Mouse (Mus musculus): ENCODE results near the gene Tmprss6.

Gene Tmprss6

GRCm38 (mm10) chr15:78422046-78422956 is 46.1 kb downstream of the Tmprss6 start:
- in situ Hi-C loops (cut with MboI; ENCODE audit: low sequenced_read_pairs), result no loop called here

- in situ Hi-C loops (cut with MboI; ENCODE audit: low sequenced_read_pairs), result no loop called here
Measured at GRCm38 (mm10) chr15:78420395-78420794, 48.0 kb downstream of the Tmprss6 start.

GRCm38 (mm10) chr15:78416937-78417336 is 51.5 kb downstream of the Tmprss6 start:
- in situ Hi-C loops (cut with MboI; ENCODE audit: low sequenced_read_pairs), result no loop called here

GRCm38 (mm10) chr15:78414157-78414556 is 54.3 kb downstream of the Tmprss6 start:
- in situ Hi-C loops (cut with MboI; ENCODE audit: low sequenced_read_pairs), result no loop called here

GRCm38 (mm10) chr15:78413719-78414117 is 54.7 kb downstream of the Tmprss6 start:
- in situ Hi-C loops (cut with MboI; ENCODE audit: low sequenced_read_pairs), result no loop called here

GRCm38 (mm10) chr15:78413083-78413718 is 55.2 kb downstream of the Tmprss6 start:
- in situ Hi-C loops (cut with MboI; ENCODE audit: low sequenced_read_pairs), result no loop called here

- in situ Hi-C loops (cut with MboI; ENCODE audit: low sequenced_read_pairs), result no loop called here
Measured at GRCm38 (mm10) chr15:78409570-78410052, 58.8 kb downstream of the Tmprss6 start.

GRCm38 (mm10) chr15:78406293-78406934 is 62.0 kb downstream of the Tmprss6 start, which contains the start of gene Mpst:
TSS of gene Mpst (plus strand) at chr15:78406416.
- in situ Hi-C loops (cut with MboI; ENCODE audit: low sequenced_read_pairs), result no loop called here

- in situ Hi-C loops (cut with MboI; ENCODE audit: low sequenced_read_pairs), result no loop called here
Measured at GRCm38 (mm10) chr15:78405517-78406211, 62.8 kb downstream of the Tmprss6 start, which contains the start of gene Tst. TSS of gene Tst (minus strand) at chr15:78405907.

GRCm38 (mm10) chr15:78405098-78405497 is 63.3 kb downstream of the Tmprss6 start:
- in situ Hi-C loops (cut with MboI; ENCODE audit: low sequenced_read_pairs), result no loop called here

GRCm38 (mm10) chr15:78403896-78404295 is 64.5 kb downstream of the Tmprss6 start:
- in situ Hi-C loops (cut with MboI; ENCODE audit: low sequenced_read_pairs), result no loop called here

GRCm38 (mm10) chr15:78403301-78403741 is 65.1 kb downstream of the Tmprss6 start:
- in situ Hi-C loops (cut with MboI; ENCODE audit: low sequenced_read_pairs), result no loop called here

GRCm38 (mm10) chr15:78402423-78402822 is 66.0 kb downstream of the Tmprss6 start:
- in situ Hi-C loops (cut with MboI; ENCODE audit: low sequenced_read_pairs), result no loop called here

GRCm38 (mm10) chr15:78401921-78402320 is 66.5 kb downstream of the Tmprss6 start:
- in situ Hi-C loops (cut with MboI; ENCODE audit: low sequenced_read_pairs), result no loop called here

- in situ Hi-C loops (cut with MboI; ENCODE audit: low sequenced_read_pairs), result no loop called here
Measured at GRCm38 (mm10) chr15:78401345-78401744, 67.1 kb downstream of the Tmprss6 start.

- in situ Hi-C loops (cut with MboI; ENCODE audit: low sequenced_read_pairs), result no loop called here
Measured at GRCm38 (mm10) chr15:78395478-78395962, 72.9 kb downstream of the Tmprss6 start, which contains the start of gene Tex33. TSS of gene Tex33 (minus strand) at chr15:78395912.

- in situ Hi-C loops (cut with MboI; ENCODE audit: low sequenced_read_pairs), result no loop called here
Measured at GRCm38 (mm10) chr15:78390855-78391254, 77.6 kb downstream of the Tmprss6 start.
